Mouse (Mus musculus) embryo, embryonic 11 days (tissue): ENCODE results near the gene Git2.

ENCODE experiments used
- DNase-seq: peaks from one replicate; pipeline ENCODE4 v3.0.0-alpha.2; 2015

Git2 gene

DNA sequence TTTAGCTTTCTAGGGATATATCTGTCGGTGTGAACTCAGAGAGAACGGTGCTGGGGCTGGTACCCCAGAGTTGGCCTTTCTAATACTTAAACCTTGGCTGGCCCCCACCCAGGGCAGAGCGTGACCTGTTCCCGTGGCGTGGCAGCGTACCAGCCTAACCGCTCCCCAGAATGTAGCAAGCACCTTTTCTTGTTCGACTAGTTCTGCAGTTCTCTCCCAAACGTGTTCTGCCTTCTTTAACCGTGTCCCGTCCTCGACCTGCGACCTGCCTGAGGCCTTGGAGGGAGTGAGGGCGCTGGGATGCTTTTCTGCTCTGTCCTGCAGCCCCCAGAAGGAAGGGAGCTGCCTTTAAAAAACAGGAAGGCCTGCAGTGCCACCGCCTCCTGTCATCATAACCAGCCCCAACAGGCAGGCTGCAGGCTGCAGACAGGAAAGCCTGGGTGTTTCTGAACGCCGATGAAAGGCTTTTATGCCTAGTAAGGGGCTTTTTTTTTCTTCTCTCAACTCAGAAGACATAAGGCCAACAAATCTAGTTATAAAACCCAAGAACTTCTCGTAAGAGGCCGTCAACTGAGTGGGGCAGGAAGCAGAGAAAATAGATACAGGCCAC lies 94.5 kb downstream of the Git2 start:
- no peak for DNase-seq

DNA sequence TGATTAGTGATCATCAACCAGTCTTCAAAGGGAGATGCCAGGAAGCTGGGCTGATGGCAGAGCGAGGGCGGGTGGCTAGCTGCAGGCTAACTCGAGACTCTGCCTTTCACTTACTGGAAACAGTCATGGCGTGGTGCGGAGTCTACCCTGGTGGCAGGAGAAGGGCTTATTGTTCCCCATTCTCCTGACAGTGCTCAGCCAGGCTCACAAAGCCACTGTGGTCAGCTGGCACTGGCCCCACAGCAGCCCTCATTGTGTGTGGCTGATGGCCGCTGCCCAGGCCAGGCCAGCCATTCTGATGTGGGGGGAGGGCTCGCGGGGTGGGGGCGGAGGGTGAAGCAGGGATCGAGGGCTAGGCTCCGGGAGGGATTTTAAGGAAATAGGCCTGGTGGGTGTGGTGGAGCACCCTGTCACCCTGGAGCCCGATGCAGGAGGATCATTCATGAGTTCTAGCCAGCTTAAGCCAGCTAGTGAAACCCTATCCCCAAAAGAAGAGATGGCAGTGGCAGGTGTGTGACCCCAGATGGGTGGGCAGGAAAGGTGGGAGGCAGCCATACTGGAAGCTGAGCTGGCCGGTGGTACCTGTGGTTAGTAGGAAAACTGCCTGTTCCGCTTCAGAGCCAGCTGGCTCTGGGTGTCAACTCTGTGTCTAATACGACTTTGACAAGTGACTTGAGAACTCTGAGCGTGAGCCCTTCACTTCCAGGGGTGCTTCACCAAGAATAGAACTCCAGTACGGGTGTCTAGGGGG lies 95.3 kb downstream of the Git2 start:
- no peak for DNase-seq
